Mouse (Mus musculus): Measurements from ENCODE around the gene Gm18336. TPM values are rescaled to one million over a fixed set of nuclear protein-coding genes. Genes with fewer than 3 reads are reported as not detected.
"Not testable (repeated sequence)": the region's sequence is repeated elsewhere in the genome, so short reads cannot be mapped to it uniquely, and the experiment has no call there.

Gene Gm18336
- total RNA-seq (2014; rRNA removed) (0.14 and 0.16 TPM in 2 replicates), polyA plus RNA-seq (2015; fragmentation: Nextera tagmentation; extraction: Ambion mirVana) (0.06 TPM in 1 of 2 replicates, not detected in the other)

DNA sequence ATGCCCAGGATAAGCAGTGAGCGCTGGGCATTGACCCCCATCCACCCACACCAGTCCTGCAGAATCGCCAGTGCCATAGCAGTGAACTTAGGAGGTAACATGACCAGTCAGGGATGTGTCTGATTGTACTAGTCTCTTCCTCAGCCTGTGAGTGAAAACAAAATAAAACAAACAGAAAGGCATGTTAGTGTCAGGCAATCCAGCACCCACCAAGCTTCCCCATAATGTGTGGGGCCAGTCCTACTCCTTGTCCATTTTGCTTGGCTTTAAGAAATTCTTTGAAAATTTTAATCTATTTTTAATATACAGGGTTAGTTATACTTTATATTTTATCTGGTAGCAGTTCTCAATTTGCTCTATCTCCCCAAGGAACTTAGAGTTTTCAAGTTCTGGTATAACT is at the start of gene Gm18336:
Gene Gm18336 (minus strand): TSS at position 101 of the 400 bp plus-strand sequence.
- not testable (repeated sequence) for H3K9me3 ChIP-seq (ENCODE audit: low read length); H3K27me3 ChIP-seq (ENCODE audit: insufficient read depth, low read length); H3K4me3 ChIP-seq (ENCODE audit: low read length); ATAC-seq; H3K9ac ChIP-seq (replicated peaks; ENCODE audit: low read length); H3K4me1 ChIP-seq (ENCODE audit: insufficient read depth, low read length); H3K36me3 ChIP-seq (ENCODE audit: insufficient read depth, low read length); H3K4me2 ChIP-seq (ENCODE audit: low read depth, low read length); H3K27ac ChIP-seq; DNase-seq (ENCODE audit: low spot score)
- 71% methylated on average over 2 of the region's 2 CpGs for WGBS

DNA sequence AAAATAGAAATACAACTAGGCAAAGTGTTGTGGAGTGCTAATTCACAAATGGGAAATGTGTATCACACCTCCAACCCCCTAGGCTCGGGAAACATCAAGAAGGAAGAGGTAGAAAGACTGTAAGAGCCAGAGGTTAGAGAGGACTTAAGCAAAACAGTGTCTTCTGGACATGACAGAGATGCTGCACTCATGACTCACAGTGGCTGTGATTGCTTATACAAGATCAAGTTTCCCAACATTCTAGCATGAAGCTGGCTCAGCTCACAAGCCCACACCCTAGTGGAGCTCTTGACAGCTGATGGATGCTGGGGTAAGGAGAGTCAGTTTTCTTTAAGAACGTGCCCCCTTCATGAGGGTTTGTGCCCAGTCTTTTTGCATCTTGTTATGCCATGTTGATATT is 42.9 kb upstream of the Gm18336 start:
- no peaks in the 10 kb centered on the region for H3K9me3 ChIP-seq (ENCODE audit: low read length)
- no peak for ATAC-seq
- DNase-seq (ENCODE audit: low spot score), result no peak
- H3K27ac ChIP-seq, result no peak overlapping the region
- no peaks in the 10 kb centered on the region for H3K4me1 ChIP-seq (ENCODE audit: insufficient read depth, low read length)
- no peak overlapping the region for H3K4me3 ChIP-seq (ENCODE audit: low read length)
- no peaks in the 10 kb centered on the region for H3K27me3 ChIP-seq (ENCODE audit: insufficient read depth, low read length)
- WGBS, result 50% methylated on average over 2 of the region's 2 CpGs
- H3K36me3 ChIP-seq (ENCODE audit: insufficient read depth, low read length), result no peaks in the 10 kb centered on the region
- TF ChIP-seq CTCF (IDR thresholded peaks at IDR 0.05; ENCODE audit: low read depth), result no peak
- no peak overlapping the region for H3K9ac ChIP-seq (replicated peaks; ENCODE audit: low read length)
- no peak overlapping the region for H3K4me2 ChIP-seq (ENCODE audit: low read depth, low read length)

DNA sequence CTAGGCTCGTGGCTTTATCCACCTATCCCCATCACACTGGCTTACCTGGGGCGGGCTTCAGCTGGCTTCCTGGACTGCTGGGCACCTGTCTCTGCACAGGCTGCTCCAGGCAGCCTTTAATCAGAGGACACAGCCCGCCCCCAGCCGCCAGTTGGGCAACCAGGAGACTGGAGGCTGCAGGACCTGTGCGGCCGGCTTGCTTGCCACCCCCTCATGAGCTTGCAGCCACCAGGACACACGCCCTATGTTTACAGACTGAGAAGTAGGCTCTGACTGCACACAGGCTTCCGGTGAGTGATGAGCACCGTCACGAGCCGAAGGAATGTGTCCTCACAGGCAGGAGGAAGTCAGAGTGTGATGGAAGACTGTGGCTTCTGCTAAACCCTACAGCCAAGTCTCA is 36.7 kb upstream of the Gm18336 start, which contains the start of gene Trex2:
Gene Trex2 (minus strand): TSS at position 93 of the 400 bp plus-strand sequence.
- Histone ChIP-seq H3K4me2 (ENCODE audit: low read depth, low read length) (no peak within 1 kb of the TSS), H3K27me3 (ENCODE audit: insufficient read depth, low read length) (no peaks in the 10 kb centered on the region), H3K9ac (replicated peaks; ENCODE audit: low read length) (no peak within 1 kb of the TSS), H3K9me3 (ENCODE audit: low read length) (no peaks in the 10 kb centered on the region), H3K4me1 (ENCODE audit: insufficient read depth, low read length) (no peaks in the 10 kb centered on the region), H3K36me3 (ENCODE audit: insufficient read depth, low read length) (no peaks in the 10 kb centered on the region), H3K4me3 (ENCODE audit: low read length) (no peak within 1 kb of the TSS), H3K27ac (no peak within 1 kb of the TSS)
- 79% methylated on average over 11 of the region's 11 CpGs for WGBS
- DNase-seq (ENCODE audit: low spot score) (no peak), ATAC-seq (no peak)
- no peak for TF ChIP-seq CTCF (IDR thresholded peaks at IDR 0.05; ENCODE audit: low read depth)

DNA sequence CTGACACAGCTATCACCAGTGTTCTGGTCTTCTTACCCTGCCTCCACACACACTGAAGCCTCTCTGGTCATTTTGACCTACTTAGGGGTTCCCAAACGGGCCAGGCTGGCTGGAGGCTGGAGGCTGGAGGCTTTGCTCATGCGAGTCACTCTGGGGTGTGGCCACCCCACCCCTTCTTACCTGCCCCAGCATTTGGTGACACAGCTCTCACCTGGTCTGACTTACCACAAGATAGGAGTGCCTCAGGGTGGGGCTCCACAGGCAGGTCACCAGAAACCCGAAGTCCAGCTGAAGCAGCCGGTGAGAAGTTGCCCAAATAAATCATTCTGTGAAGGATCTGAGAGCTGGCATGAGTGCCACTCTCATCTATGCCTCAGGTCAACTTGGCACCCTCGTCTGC is 34.3 kb upstream of the Gm18336 start:
- TF ChIP-seq CTCF (IDR thresholded peaks at IDR 0.05; ENCODE audit: low read depth), result no peak
- DNase-seq (ENCODE audit: low spot score) (no peak), ATAC-seq (no peak)
- WGBS, result 80% methylated on average over 5 of the region's 5 CpGs
- no peaks in the 10 kb centered on the region for H3K36me3 ChIP-seq (ENCODE audit: insufficient read depth, low read length)
- H3K4me2 ChIP-seq (ENCODE audit: low read depth, low read length), result no peak overlapping the region
- H3K9ac ChIP-seq (replicated peaks; ENCODE audit: low read length), result no peak overlapping the region
- H3K27ac ChIP-seq, result no peak overlapping the region
- H3K4me3 ChIP-seq (ENCODE audit: low read length), result no peak overlapping the region
- no peaks in the 10 kb centered on the region for H3K4me1 ChIP-seq (ENCODE audit: insufficient read depth, low read length)
- H3K27me3 ChIP-seq (ENCODE audit: insufficient read depth, low read length), result no peaks in the 10 kb centered on the region
- H3K9me3 ChIP-seq (ENCODE audit: low read length), result no peaks in the 10 kb centered on the region

DNA sequence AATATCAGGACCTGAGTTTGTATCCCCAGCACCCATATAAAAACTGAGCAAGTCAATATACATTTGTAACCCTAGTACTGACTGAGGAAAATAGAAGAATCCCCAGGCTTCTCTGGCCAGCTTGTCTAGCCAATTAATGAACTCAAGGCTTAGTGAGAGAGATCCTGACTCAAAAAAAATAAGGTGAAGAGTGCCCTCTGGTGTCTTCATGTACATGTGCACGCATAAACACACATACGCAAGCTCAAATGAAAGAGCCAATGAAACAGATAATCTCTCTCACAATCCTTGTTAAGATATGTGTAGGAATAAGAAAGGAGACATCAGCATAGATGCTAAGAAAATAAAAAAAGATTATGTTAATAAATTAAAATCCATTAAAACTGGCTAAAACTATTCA is 31.5 kb upstream of the Gm18336 start:
- H3K4me3 ChIP-seq (ENCODE audit: low read length), result no peak overlapping the region
- WGBS, result 87% methylated on average over 2 of the region's 2 CpGs
- ATAC-seq (no peak), DNase-seq (ENCODE audit: low spot score) (peak; percentile 54)
- 0 out of 2 replicates have a peak, but pooled peaks have one; percentile 32 for TF ChIP-seq CTCF (IDR thresholded peaks at IDR 0.05; ENCODE audit: low read depth)
- H3K27me3 ChIP-seq (ENCODE audit: insufficient read depth, low read length), result no peaks in the 10 kb centered on the region
- no peaks in the 10 kb centered on the region for H3K9me3 ChIP-seq (ENCODE audit: low read length)
- H3K4me1 ChIP-seq (ENCODE audit: insufficient read depth, low read length), result no peaks in the 10 kb centered on the region
- H3K9ac ChIP-seq (replicated peaks; ENCODE audit: low read length), result no peak overlapping the region
- no peak overlapping the region for H3K4me2 ChIP-seq (ENCODE audit: low read depth, low read length)
- no peaks in the 10 kb centered on the region for H3K36me3 ChIP-seq (ENCODE audit: insufficient read depth, low read length)
- H3K27ac ChIP-seq, result no peak overlapping the region

DNA sequence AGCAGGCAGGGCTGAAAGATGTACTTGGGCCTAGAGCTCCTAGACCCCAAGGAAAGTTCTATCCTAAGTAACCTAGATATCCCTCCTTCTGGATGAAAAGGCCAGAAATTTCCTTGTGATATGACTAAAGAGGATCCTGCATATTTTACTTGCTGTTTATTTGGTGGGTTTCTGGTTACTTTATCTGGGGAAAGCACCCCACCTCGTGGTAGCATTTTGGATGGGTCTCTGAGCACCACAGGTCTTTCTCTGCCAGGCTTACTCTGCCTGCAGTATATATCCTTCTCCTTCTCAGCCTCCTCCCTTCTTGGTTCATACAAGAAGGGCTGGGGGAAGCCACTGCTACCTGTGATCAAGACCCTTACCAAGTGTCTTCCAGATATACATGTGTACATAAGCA is 14.2 kb upstream of the Gm18336 start:
- Histone ChIP-seq H3K4me1 (ENCODE audit: insufficient read depth, low read length) (no peaks in the 10 kb centered on the region), H3K27me3 (ENCODE audit: insufficient read depth, low read length) (no peaks in the 10 kb centered on the region), H3K36me3 (ENCODE audit: insufficient read depth, low read length) (no peaks in the 10 kb centered on the region), H3K27ac (no peak overlapping the region), H3K9me3 (ENCODE audit: low read length) (no peaks in the 10 kb centered on the region), H3K9ac (replicated peaks; ENCODE audit: low read length) (no peak overlapping the region), H3K4me3 (ENCODE audit: low read length) (no peak overlapping the region), H3K4me2 (ENCODE audit: low read depth, low read length) (no peak overlapping the region)
- peak; percentile 49; the same call in 1 of the 2 replicates for ATAC-seq
- DNase-seq (ENCODE audit: low spot score), result peak; percentile 32
- TF ChIP-seq CTCF (IDR thresholded peaks at IDR 0.05; ENCODE audit: low read depth), result peak; percentile 18; the same call in 1 of the 2 replicates
- WGBS, result 37% methylated on average over 1 of the region's 1 CpGs

DNA sequence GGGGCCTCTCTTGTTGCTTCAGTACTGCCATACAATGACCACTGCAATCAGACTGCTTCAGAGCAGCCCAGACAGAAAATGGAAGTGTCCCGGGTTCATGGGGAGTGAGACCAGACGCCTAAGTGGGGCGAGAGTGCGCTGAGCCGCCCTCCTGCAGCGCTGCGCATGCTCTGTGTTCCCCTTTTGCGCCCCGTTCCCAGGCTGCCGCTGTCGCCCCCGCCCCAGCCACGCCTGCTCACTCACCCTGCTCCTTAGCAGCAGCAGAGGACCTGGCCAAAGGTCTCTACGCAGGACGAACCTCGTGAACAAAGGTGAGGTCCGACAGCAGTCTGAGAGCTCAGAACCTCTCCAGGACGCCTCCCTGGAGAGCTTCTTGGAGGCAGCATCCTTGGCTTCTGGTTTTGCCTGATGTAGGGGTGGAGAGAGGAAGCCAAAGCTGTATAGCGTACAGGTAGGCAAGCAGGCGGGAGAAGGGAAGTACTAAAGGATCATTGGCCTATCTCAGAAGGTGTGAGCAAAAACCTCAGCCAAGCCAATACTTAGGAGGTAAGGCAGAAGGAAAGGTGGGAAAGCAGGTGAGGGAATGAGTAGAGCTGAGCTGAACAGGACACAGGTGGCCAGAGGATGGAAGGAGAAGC is 12.5 kb upstream of the Gm18336 start, which contains the start of gene Zfp92:
Gene Zfp92 (plus strand): TSS at position 217 of the 638 bp plus-strand sequence.
- Histone ChIP-seq H3K27me3 (ENCODE audit: insufficient read depth, low read length) (no peaks in the 10 kb centered on the region), H3K9me3 (ENCODE audit: low read length) (no peaks in the 10 kb centered on the region), H3K9ac (replicated peaks; ENCODE audit: low read length) (peak within 1 kb of the TSS; percentile 40; the same call in 1 of the 2 replicates), H3K4me1 (ENCODE audit: insufficient read depth, low read length) (no peaks in the 10 kb centered on the region), H3K36me3 (ENCODE audit: insufficient read depth, low read length) (no peaks in the 10 kb centered on the region), H3K27ac (no peak within 1 kb of the TSS), H3K4me2 (ENCODE audit: low read depth, low read length) (peak within 1 kb of the TSS; percentile 51), H3K4me3 (ENCODE audit: low read length) (peak within 1 kb of the TSS; percentile 37)
- TF ChIP-seq CTCF (IDR thresholded peaks at IDR 0.05; ENCODE audit: low read depth), result no peak
- peak; percentile 53; the same call in 1 of the 2 replicates for ATAC-seq
- DNase-seq (ENCODE audit: low spot score), result peak; percentile 10
- 22% methylated on average over 20 of the region's 20 CpGs for WGBS

Measured in hindbrain, postnatal 0 days (tissue).